Mouse (Mus musculus) brain, embryonic 14.5 days (tissue): Measurements from ENCODE around the gene Robo1. TPM values are rescaled to one million over a fixed set of nuclear protein-coding genes. Genes with fewer than 3 reads are reported as not detected.

ENCODE experiments used
- DNase-seq: peaks from one replicate; pipeline ENCODE4 v3.0.0-alpha.2; 2011; ENCODE audit warnings: low read depth
- CTCF ChIP-seq: fragments of 200-500 bp; IDR thresholded peaks from 2 replicates; pipeline ENCODE4 v1.5.1; 2012; ENCODE audit warnings: inconsistent platforms, mild to moderate bottlenecking, moderate library complexity, borderline replicate concordance; ENCODE audit not compliant: insufficient read depth, insufficient read length; ENCODE audit errors: extremely low read depth
- POLR2A ChIP-seq: fragments of 200-500 bp; IDR thresholded peaks from 2 replicates; pipeline ENCODE4 v1.6.1; 2012; ENCODE audit warnings: mild to moderate bottlenecking, inconsistent platforms, borderline replicate concordance; ENCODE audit not compliant: poor library complexity, insufficient read depth, insufficient read length, severe bottlenecking; ENCODE audit errors: extremely low read depth
- polyA plus RNA-seq: library from polyadenylated mRNA; depleted of rRNA; stranded (reverse); fragments of >200 nt; gene quantifications from 2 replicates; pipeline ENCODE4 v1.2.3, GENCODE M21; 2012

Gene Robo1
- polyA plus RNA-seq, 1 experiment = 97.8 TPM

DNA sequence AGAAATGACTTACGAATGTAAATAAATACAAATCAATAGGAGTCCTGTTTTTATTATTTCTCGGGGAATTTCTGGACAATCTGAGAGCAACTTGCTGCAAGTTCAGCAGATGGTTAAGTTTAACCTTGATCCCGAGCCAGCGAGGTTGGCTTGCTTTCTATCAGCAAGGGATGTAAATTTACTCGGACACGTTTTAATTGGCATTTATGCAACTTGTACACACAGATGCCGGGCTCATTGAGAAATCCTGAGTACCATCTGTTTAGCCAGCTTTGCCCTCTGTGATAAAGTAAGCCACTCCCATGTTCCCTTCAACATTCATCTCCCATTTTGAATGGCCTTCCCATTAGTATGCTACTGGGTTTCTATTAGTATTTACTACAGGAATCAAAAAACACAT lies 580.0 kb downstream of the Robo1 start:
- TF ChIP-seq POLR2A = no peak
- no peak for TF ChIP-seq CTCF
- peak; percentile 96 for DNase-seq

DNA sequence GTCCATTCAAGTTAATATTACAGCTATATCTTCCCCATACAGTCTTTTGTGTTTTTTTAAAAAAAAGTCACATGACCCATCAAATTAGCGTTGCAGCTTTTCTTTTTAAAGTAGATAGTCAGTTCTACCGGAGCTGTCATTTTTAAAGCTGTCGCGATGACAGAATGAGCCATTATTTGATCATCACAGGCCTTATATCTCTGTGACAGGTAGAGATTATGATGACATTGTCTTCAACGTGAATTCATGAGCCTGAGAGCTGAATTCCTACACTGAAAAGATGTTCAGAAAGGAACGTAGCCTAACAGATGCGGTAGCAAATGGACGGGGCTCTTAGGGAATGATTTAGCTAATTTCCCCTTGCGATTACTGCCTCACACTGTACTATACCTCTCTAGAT lies 581.3 kb downstream of the Robo1 start:
- no peak for TF ChIP-seq POLR2A
- TF ChIP-seq CTCF = no peak
- DNase-seq = peak; percentile 59

DNA sequence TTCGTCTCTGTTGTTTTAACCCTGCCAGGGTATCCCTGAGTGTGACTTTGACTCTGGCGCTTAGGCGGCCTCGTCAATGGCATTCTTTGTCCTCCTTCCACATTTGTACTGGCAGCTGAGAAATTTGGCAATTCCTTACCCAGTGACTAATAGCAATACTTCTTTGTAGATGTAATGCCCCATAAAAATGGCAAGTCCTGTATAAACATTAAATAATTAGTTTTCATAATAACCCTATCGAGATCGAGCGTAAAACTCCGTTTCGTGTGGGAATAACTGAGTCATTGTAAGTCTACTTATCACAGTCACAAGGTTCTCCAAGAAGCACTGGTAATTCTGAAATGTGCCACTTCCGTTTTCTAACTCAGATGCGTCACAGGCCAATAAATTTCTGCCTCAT lies 589.0 kb downstream of the Robo1 start:
- DNase-seq = no peak
- TF ChIP-seq POLR2A = no peak
- TF ChIP-seq CTCF = no peak

DNA sequence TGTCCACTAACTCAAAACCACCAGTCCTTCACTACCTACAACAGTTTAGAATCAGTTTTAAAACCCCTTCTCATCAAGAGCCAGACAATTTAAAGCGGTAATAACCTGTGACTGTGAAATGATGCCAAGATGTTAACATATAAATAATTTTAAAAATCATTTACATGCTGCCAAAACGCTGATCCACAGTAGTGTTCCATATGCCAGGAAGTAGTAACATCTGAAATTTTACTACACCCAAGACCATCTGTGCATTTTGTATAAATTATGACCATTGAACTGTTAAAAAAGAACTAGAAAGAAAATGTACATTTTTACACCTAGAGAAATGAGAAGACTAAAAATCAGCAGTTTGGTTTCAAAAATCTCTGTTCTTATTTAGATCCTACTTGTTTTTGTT lies 600.8 kb downstream of the Robo1 start:
- no peak for TF ChIP-seq POLR2A
- peak; percentile 73 for DNase-seq

DNA sequence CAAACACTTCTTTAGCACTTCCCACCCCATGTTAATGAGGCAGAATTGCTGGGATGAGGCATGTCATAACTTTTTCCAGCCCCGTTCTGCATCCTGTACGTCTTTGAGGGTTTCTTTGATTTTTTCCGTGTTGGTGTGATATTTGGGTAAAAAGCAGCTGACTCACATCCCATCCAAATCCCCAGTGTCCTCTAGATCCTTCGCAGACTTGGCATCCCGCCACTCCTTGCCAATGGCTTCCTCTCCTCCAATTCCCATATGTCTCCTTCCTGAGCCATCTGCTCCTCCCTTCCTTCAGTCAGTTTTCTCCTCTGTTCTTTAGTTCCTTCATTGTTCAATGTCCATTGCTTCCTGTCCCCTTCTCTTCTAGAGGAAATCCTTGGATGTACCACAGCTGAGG lies 605.0 kb downstream of the Robo1 start:
- DNase-seq = peak; percentile 89
- TF ChIP-seq CTCF (no peak), POLR2A (no peak)

DNA sequence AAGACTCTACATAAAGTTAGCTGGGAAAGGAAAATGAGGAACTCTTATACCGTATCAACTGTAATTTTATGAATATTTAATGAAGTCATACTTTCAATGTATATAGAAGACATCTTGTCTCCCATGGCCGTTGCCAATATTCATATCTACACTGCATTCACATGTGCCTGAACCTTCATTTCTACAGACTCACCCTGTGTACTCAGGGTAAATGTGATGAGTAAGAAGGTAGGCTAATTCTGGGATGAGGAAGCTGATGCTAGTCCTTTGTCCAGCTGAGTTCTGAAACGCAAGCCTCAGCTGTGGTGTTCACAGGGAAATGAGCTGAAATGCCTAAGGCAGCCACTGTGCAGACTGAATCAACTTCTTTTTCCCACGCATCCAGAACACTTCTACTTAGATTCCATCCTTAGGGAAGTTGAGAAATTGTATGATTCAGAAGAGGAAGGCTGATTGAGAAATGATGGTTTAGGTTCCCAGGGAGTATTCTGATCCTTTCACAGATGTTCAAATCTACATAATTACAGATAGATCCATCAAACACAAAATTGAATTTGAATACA lies 606.0 kb downstream of the Robo1 start:
- TF ChIP-seq CTCF (no peak), POLR2A (no peak)

DNA sequence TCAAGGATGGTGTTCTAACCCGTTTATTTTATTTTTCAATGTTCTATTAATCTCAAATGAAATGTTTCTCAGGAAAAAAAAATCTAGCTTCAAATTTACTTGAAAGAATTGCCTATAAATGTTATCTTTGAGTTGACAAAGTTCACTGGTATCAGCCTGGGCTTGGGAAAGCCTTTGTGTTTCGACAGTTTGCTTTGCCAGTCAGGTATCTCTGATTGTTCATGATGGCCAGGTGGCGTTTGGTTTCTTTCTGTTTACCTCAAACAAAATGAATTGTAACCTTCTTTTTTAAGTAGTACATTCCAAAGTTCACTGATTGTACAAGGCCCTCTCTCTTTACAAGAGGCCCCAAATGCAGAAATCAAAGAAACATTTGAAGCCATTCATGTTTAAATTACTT lies 611.9 kb downstream of the Robo1 start:
- TF ChIP-seq POLR2A (no peak), CTCF (no peak)
- no peak for DNase-seq

More for the DNA sequence above, 606.0 kb downstream of the Robo1 start:
- peak; percentile 48 for DNase-seq

DNA sequence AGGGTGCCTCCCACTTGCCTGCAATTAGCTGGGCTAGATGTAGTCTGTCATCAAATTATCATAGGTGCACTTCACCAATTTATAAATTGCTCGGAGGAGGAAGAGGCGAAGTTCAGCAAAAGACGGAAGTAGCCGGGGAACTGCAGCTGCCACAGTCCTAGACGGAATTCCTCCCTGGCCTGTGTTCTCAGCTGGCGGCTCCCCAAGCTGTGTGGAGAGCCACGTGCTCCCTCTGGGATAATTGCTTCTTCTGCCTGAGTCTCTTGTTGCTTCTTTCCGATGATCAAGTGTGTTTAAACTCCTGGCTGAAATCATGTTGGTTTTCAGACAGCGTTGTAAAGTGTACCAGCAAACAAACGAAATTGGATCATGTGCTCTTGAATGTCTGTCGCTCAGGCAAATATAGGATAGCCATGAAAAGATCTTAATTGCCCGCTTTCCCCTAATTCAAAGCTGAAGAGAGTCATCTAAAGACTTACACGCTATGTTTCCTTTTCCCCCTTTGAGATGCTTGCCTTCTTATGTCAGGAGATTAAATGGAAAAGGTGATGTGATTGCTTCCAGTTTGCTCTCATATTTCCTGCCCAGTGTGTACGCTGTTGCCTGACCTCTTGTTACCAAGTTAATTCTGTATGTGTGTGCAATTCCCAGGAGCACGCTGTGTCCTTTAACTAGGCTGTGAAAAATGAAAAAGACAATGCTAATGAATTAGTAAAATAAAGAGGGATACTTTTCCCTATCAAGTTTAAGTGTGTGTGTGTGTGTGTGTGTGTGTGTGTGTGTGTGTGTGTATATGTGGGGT lies 616.5 kb downstream of the Robo1 start:
- TF ChIP-seq POLR2A (no peak), CTCF (no peak)
- DNase-seq = peak; percentile 93

DNA sequence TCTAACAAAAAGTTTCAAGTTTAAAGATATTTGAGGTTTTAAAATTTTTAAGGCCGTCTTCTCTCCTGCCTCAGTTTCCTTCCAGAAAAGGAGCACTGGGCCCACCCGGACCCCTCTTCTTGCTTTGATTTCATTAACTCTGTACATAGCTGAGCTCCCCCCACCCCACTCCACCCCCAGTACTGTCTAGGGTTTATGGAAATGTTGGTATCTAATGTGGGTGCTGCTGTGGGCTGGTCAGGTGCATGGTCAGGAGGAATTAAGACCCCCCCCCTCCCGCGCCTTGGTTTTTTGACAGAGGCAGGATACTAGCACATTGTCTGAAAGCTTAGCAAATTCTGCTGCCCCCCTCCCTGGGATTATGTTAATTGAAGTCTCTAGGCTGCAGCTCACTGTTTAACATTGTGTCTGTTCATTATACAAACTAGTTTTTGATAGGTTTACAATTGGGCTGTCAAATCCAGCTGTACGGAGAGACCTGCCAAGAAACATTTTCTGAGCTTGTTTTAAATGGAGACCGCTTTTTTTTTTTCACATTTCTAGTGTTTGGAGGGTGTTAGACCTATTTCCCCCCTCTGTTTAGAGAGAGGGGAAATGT lies 620.5 kb downstream of the Robo1 start:
- peak; percentile 87 for DNase-seq

DNA sequence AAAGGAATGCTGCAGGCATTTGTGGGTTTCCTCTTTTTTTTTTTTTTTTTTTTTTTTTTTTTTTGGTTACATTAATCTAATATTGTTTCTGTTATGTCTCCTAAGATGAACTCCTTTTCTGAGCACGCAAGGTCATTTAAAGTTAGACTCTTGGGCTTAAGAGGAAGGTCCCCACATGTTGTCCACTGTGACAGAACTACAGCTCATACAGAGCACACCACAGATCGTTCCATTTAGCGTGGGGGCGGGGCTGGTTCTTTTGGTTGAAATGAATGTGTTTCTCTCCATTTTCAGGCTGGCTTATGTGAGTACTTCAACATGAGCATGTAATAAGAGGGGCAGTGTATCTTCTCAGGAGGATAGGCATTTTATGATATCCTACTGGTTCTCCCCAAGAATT lies 622.8 kb downstream of the Robo1 start:
- no peak for DNase-seq
- TF ChIP-seq POLR2A = no peak
- TF ChIP-seq CTCF = no peak

More for the DNA sequence above, 620.5 kb downstream of the Robo1 start:
- TF ChIP-seq POLR2A (no peak), CTCF (no peak)

DNA sequence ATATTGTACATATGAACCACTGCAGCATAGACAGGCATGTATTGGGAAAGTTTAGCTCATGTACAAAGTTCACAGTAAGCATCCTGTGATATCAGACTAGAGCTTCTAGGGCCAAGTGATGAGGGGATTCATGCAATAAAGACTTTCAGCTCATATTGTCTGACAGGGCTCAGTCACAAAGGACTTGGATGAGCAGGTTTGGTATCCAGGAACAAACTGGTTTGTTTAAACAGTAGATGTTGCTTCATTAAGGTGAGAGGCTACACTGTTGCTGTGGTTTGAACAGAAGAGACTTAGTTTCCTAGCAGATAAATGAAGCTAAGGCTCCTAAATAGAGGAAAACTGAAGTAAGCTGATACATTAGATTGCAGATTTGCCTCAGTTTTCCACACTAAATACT lies 626.8 kb downstream of the Robo1 start:
- no peak for DNase-seq
- TF ChIP-seq CTCF = no peak
- TF ChIP-seq POLR2A = no peak

DNA sequence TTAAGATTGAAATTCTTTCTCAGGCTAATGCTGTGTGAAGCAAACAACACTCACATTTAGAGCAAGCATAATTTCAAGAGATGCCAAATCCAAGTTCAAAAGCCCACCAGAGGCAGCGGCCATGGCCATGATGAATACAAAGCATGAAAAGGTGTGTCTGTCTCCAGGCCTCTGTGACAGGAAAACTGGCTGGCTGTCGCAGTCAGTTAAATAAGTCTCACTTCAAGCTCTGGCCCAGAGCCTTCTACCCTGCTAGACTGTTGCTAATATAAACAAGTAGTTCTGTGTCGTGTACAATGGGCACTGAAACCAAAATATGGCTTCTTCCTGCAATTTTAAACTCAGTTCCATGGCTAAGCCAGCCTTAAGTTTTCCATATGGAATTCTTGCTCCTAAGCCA lies 629.1 kb downstream of the Robo1 start:
- no peak for TF ChIP-seq CTCF
- TF ChIP-seq POLR2A = no peak
- peak; percentile 59 for DNase-seq

DNA sequence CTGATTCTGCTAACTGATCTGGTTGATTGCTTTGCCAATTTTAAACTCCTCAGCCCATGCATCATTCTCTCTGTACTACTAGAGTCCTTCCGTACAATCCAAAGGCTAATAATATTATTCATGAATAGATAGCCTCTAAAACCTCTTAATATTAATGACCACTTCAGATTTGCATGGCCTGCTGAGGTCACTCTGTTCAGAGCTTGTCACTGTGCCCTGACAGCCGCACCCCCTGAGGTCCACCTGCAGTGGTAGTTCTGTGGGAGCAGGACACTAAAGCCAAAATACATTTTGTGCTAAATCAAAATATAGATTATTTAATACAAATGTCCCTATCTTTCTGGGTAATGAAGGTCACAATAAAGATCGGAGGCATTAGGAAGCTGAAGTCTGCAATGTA lies 631.8 kb downstream of the Robo1 start:
- TF ChIP-seq POLR2A = no peak
- TF ChIP-seq CTCF = no peak

More for the DNA sequence above, 631.8 kb downstream of the Robo1 start:
- no peak for DNase-seq
